Mouse (Mus musculus) hindbrain, embryonic 11.5 days (tissue): ENCODE data around the gene Nup35. TPM values are rescaled to one million over a fixed set of nuclear protein-coding genes. Genes with fewer than 3 reads are reported as not detected.

Experiments used
- ATAC-seq: fragments of 200-750 bp; cut with Nextera tagmentation; 2 replicates; pipeline ENCODE4 v1.8.0; 2017; ENCODE audit warnings: mild to moderate bottlenecking, moderate TSS enrichment, moderate library complexity; ENCODE audit not compliant: low FRiP score
- DNase-seq: peaks from one replicate; pipeline ENCODE4 v3.0.0-alpha.2; 2015; ENCODE audit warnings: low spot score
- H3K27ac ChIP-seq: fragments of 300-500 bp; sonication (generic); 2 replicates; pipeline ENCODE4 v1.5.1; 2014; ENCODE audit warnings: mild to moderate bottlenecking, low read depth, low read length
- H3K27me3 ChIP-seq: fragments of 300-500 bp; sonication (generic); 2 replicates; pipeline ENCODE4 v1.6.1; 2014; ENCODE audit warnings: mild to moderate bottlenecking, low read length, moderate library complexity, mixed read lengths; ENCODE audit not compliant: control insufficient read depth, insufficient read depth
- H3K36me3 ChIP-seq: fragments of 300-500 bp; sonication (generic); 2 replicates; pipeline ENCODE4 v1.6.1; 2014; ENCODE audit warnings: mild to moderate bottlenecking, low read length, moderate library complexity, mixed read lengths; ENCODE audit not compliant: control insufficient read depth, insufficient read depth
- H3K4me1 ChIP-seq: fragments of 300-500 bp; sonication (generic); replicated peaks from 2 replicates; pipeline ENCODE4 v1.6.1; 2014; ENCODE audit warnings: low read length, mixed read lengths; ENCODE audit not compliant: control insufficient read depth, insufficient read depth
- H3K4me2 ChIP-seq: fragments of 300-500 bp; sonication (generic); replicated peaks from 2 replicates; pipeline ENCODE4 v1.6.1; 2014; ENCODE audit warnings: mild to moderate bottlenecking, low read depth, low read length
- H3K4me3 ChIP-seq: fragments of 300-500 bp; sonication (generic); 2 replicates; pipeline ENCODE4 v1.5.1; 2014; ENCODE audit warnings: low read depth, low read length
- H3K9ac ChIP-seq: fragments of 300-500 bp; sonication (generic); 2 replicates; pipeline ENCODE4 v1.6.1; 2014; ENCODE audit warnings: low read depth, low read length
- H3K9me3 ChIP-seq: fragments of 300-500 bp; sonication (generic); 2 replicates; pipeline ENCODE4 v1.6.1; 2016; ENCODE audit warnings: low read length; ENCODE audit not compliant: control insufficient read depth
- WGBS: fragments of 180-500 bp; shearing (Covaris S2); extraction: QIAGEN DNeasy Blood & Tissue Kit; methylation state at CpG from one replicate; pipeline ENCODE4 v1.1.7; 2014; 5-methylcytosine and 5-hydroxymethylcytosine counted together
- polyA plus RNA-seq: library from polyadenylated mRNA; unstranded; fragments of >200 nt; fragmentation: Nextera tagmentation; extraction: Ambion mirVana; gene quantifications from 2 replicates; pipeline ENCODE4 v1.2.1, GENCODE M21; 2014

Gene Nup35
- 64.5 and 65.1 TPM in 2 replicates for polyA plus RNA-seq

DNA sequence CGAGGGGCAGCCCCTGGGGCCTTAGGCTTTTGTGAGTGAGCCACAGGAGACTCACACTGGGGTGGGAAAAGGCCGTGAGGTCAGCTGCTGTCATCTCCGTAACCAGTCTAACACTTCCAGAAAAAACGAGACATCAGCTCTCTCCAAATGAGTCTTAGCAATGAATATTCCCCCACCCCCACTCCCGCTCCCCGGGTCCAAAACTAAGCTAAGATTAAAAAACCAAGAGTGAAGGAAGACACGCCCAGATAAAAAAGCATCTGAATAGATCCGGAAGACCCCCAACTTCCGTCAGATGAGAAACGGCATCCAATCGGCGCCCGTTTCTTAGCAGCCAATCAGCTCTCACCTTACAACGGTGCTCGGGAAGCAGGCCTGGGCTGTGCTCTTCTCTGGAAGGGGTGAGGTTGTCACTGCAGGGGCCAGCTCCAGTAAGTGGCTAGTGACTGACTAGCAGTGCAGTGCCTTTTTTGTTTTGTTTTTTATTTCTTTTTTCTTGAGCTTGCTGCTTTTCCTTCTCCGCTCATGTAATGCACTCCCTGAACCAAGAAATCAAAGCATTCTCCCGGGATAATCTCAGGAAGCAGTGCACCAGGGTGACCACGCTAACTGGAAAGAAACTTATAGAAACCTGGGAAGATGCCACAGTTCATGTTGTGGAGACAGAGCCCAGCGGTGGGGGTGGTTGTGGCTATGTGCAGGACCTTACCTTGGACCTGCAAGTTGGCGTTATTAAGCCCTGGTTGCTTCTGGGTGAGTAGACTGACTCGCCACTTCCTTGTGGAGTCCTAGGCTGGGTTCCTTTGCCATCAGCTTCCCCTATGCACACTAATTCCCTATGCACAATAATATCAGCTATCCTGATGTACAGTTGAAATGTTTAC, at the start of gene Nup35, which contains the start of gene Dusp19:
Nup35 (plus strand) TSS at position 383 of the 884 bp plus-strand sequence.
Dusp19 (plus strand) TSS at position 192 of the 884 bp plus-strand sequence.
- H3K9ac ChIP-seq, result peak within 1 kb of the TSS; percentile 62
- no peaks in the 10 kb centered on the region for H3K27me3 ChIP-seq
- WGBS, result 1% methylated on average over 21 of the region's 21 CpGs
- no peaks in the 10 kb centered on the region for H3K4me1 ChIP-seq
- H3K27ac ChIP-seq, result 0 out of 2 replicates have a peak within 1 kb of the TSS, but pooled peaks have one; percentile 48
- DNase-seq, result peak; percentile 93
- H3K36me3 ChIP-seq, result no peaks in the 10 kb centered on the region
- H3K9me3 ChIP-seq, result no peaks in the 10 kb centered on the region
- ATAC-seq, result peak; percentile 100
- peak within 1 kb of the TSS; percentile 57 for H3K4me2 ChIP-seq
- H3K4me3 ChIP-seq, result peak within 1 kb of the TSS; percentile 40

DNA sequence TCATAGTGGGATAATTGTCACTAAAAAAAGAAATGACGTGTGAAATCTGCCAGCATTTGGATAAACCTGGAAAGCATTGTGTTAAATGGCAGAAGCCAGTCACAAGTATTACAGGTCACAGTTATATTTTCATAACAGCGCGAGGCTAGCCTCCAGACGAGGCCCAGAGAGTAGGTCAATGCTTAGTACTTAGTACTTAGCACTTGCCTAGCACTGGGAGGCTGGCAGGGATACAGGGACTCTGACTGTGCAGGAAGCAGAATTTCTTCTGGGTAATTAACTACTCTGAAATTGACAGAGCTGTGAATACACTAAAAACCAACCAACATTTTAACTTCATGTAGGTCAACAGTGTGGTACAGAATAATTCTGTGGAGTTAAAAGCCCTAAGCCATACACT, 49.6 kb upstream of the Nup35 start:
- ATAC-seq (no peak), DNase-seq (no peak)
- Histone ChIP-seq H3K9ac (no peak overlapping the region), H3K4me2 (no peak overlapping the region), H3K27ac (no peak overlapping the region), H3K27me3 (no peaks in the 10 kb centered on the region), H3K9me3 (no peaks in the 10 kb centered on the region), H3K4me1 (no peaks in the 10 kb centered on the region), H3K4me3 (no peak overlapping the region), H3K36me3 (no peaks in the 10 kb centered on the region)
- WGBS, result 93% methylated on average over 4 of the region's 4 CpGs

DNA sequence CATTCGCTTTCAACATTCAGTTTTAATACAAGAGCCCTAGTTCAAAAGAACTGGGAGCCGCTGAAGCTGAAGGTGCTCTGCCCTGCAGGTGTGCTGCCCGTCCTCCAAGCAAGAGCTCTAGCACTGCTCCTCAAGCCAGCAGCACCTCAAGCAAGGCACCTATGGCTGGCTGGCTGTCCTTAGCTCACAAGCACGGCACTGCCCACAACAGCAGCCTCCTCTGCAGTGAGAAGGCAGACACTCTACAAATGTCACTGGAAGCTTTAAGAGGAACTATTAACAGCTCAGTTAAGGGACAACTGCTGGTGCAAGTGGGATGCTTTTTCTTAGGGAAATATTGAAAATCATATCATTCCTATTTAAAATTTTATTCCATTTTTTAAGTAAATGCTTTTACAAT, 46.4 kb upstream of the Nup35 start:
- Histone ChIP-seq H3K4me2 (no peak overlapping the region), H3K9ac (no peak overlapping the region), H3K27ac (no peak overlapping the region), H3K27me3 (no peaks in the 10 kb centered on the region), H3K9me3 (no peaks in the 10 kb centered on the region), H3K4me1 (no peaks in the 10 kb centered on the region), H3K4me3 (no peak overlapping the region), H3K36me3 (no peaks in the 10 kb centered on the region)
- DNase-seq, result no peak
- no peak for ATAC-seq
- WGBS, result 81% methylated on average over 4 of the region's 4 CpGs

DNA sequence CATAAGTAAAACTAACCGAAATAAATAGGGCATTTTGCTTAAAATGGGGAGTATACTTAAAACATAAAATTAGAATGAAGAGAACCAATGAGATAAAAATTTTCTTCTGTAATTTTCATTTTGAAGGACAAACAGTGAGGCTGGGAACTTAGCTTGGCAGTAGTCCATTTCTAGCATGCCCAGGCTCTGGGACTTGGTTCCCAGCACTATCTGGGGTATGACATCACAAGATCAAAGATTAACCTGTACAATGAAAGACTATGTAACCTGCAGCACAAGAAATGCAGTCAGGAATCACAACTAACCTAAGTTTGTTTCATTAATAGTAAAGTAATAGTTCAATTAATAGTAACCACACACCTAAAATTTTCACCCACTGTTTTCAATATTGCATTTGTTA, 39.8 kb upstream of the Nup35 start:
- H3K4me3 ChIP-seq, result no peak overlapping the region
- H3K4me1 ChIP-seq, result no peaks in the 10 kb centered on the region
- H3K27ac ChIP-seq, result no peak overlapping the region
- ATAC-seq (no peak), DNase-seq (no peak)
- no peak overlapping the region for H3K4me2 ChIP-seq
- no peak overlapping the region for H3K9ac ChIP-seq
- H3K27me3 ChIP-seq, result no peaks in the 10 kb centered on the region
- H3K36me3 ChIP-seq, result no peaks in the 10 kb centered on the region
- H3K9me3 ChIP-seq, result no peaks in the 10 kb centered on the region
- 91% methylated on average over 1 of the region's 1 CpGs for WGBS

DNA sequence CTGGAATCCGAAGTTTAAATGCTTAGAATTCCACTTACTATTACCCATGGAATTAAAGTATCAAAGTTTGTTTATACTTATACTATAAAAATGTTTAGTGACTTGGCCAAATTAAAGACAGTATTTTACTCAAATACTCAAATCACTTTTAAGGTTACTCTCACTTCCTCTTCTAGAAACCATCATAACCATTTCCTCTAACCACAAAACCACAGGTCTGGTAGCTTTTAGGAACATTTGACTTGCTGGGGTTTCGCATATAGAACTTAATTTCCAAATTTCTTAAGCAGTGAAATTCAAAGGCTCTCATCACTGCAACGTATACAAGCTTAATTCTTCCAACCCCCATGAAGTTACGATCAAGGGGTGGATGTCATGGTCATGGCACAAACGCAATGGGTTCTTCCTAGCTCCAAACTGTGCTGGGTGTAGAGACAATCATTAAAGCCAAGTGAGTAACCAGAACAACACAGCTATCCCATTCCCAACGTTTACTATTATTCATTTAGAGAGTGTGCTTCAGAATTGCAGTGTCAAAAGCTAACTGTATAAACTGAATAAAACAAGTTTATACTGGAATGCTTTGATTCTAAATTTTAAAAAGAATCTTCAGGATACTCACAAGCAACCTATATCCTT, 37.7 kb upstream of the Nup35 start:
- ATAC-seq, result no peak
- H3K4me2 ChIP-seq, result peak overlapping the region; percentile 20
- DNase-seq, result no peak
- no peak overlapping the region for H3K9ac ChIP-seq
- WGBS, result 49% methylated on average over 6 of the region's 6 CpGs
- H3K4me1 ChIP-seq, result no peaks in the 10 kb centered on the region
- no peak overlapping the region for H3K27ac ChIP-seq
- H3K9me3 ChIP-seq, result no peaks in the 10 kb centered on the region
- H3K27me3 ChIP-seq, result no peaks in the 10 kb centered on the region
- H3K4me3 ChIP-seq, result peak overlapping the region; percentile 1; the same call in 1 of the 2 replicates
- no peaks in the 10 kb centered on the region for H3K36me3 ChIP-seq

DNA sequence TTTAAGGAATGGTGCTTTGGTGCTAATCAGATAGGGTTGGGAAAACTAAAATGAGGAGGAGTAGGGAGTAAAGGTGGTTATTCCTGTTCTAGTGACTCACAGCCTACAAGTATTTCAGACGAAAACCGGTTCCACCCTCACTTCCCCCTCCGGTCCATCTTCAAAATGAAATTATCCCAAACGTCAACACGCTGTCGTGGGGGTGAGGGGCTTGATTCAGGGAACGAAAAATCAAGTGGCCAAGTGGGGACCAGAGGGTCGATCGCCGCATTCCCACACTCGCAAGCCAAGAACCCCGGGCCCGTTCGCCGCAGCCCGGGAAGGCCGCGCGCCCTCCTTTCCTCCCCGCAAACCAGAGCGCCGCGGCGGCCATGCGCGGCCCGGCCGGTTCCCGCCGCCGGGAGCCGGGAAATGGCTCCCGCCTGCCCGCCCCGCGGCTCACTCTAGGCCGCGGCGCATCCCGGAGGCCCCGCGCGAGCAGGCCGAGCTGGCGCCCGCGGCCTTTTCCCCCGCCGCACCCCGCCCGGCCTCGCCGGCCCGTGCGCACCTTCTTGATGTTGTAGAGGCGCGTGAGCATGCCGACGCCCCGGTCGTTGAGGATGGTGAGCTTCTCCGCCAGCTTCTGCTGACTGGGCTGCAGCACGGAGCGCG, 36.6 kb upstream of the Nup35 start:
- H3K27ac ChIP-seq, result peak overlapping the region; percentile 94
- peak overlapping the region; percentile 88 for H3K4me3 ChIP-seq
- H3K9me3 ChIP-seq, result no peaks in the 10 kb centered on the region
- DNase-seq (peak; percentile 72), ATAC-seq (peak; percentile 75)
- H3K4me2 ChIP-seq, result peak overlapping the region; percentile 40
- WGBS, result under 1% methylated on average over 40 of the region's 65 CpGs
- H3K27me3 ChIP-seq, result no peaks in the 10 kb centered on the region
- H3K4me1 ChIP-seq, result no peaks in the 10 kb centered on the region
- H3K9ac ChIP-seq, result peak overlapping the region; percentile 98
- no peaks in the 10 kb centered on the region for H3K36me3 ChIP-seq

DNA sequence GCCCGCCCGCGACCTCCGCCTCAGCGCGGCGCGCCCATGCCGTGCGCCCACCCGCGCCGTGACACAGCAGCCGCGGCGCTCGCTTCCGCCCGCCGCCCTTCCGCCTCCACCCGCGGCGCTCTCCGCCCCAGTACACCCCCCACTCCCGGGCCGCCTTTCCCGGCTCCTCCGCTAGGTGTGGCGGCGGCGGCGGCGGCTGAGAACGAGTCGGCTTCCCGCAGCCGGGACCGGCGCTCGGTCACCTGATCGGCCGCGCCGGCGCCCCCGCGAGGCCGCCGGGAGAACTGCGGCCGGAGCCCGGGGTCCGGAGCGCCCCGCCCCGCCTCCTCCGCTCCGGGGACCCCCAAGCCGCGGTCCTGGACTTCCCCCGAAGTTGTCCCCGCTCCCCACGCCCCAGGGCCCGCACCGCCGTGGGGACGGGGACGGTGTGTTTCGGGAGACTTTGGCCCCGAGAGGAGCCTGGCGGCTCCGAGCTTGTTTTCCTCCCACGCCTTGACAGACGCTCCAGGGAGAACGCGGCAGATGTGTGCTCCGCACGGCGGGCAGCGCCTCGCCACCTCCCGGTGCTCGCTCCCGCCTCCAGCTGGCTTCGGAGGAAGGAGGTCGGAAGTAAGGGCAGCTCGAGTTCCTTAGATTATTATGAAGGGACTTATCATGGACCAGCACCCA, 35.9 kb upstream of the Nup35 start, which contains the start of gene Nckap1:
Nckap1 (minus strand) TSS at position 338 of the 669 bp plus-strand sequence.
- ATAC-seq, result peak; percentile 96
- Histone ChIP-seq H3K36me3 (no peaks in the 10 kb centered on the region), H3K9me3 (no peaks in the 10 kb centered on the region), H3K4me2 (peak within 1 kb of the TSS; percentile 60), H3K9ac (peak within 1 kb of the TSS; percentile 98), H3K27ac (peak within 1 kb of the TSS; percentile 94), H3K4me3 (peak within 1 kb of the TSS; percentile 88), H3K27me3 (no peaks in the 10 kb centered on the region), H3K4me1 (no peaks in the 10 kb centered on the region)
- WGBS, result under 1% methylated on average over 57 of the region's 88 CpGs
- DNase-seq, result peak; percentile 93

DNA sequence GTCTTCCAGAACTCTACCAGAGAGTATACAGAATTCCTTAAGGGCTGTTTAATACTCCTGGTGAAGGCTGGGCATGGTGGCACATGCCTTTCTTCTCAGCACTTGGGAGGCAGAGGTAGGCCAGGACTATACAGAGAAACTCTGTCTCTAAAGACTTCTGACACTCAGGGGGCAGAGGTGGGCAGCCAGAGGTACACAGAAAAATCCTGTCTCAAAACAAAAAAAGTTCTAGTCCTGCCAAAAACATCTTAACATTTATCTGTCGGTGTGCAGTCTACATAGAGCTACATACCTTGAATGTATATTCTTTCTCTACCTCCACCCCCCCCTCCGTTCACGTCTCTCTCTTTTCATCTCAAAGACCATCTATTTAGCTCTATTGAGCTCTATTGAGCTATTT, 34.7 kb upstream of the Nup35 start:
- H3K9me3 ChIP-seq, result no peaks in the 10 kb centered on the region
- no peaks in the 10 kb centered on the region for H3K36me3 ChIP-seq
- no peak overlapping the region for H3K4me2 ChIP-seq
- no peak for ATAC-seq
- no peak overlapping the region for H3K27ac ChIP-seq
- H3K4me3 ChIP-seq, result no peak overlapping the region
- H3K27me3 ChIP-seq, result no peaks in the 10 kb centered on the region
- H3K4me1 ChIP-seq, result no peaks in the 10 kb centered on the region
- DNase-seq, result no peak
- WGBS, result 91% methylated on average over 3 of the region's 3 CpGs
- H3K9ac ChIP-seq, result no peak overlapping the region
